Mouse (Mus musculus): Measurements from ENCODE around the gene Myo9a.

- TF ChIP-seq CTCF (IDR thresholded peaks at IDR 0.05 in 2 of 3, conservative IDR thresholded peaks at IDR 0.05 in 1 of 3; ENCODE audit: control insufficient read depth in 1 of 3, insufficient read depth in 1 of 3, low read depth in 2 of 3, low read length in 3 of 3, poor library complexity in 1 of 3, severe bottlenecking in 1 of 3) (no peak), USF1 (IDR thresholded peaks at IDR 0.05; ENCODE audit: low read depth, low read length) (no peak), POLR2AphosphoS5 (IDR thresholded peaks at IDR 0.05; ENCODE audit: borderline replicate concordance, low read depth, low read length) (no peak), EP300 (IDR thresholded peaks at IDR 0.05; ENCODE audit: low read depth in 1 of 2, low read length in 2 of 2) (no peak), JUND (IDR thresholded peaks at IDR 0.05; ENCODE audit: low read depth, low read length) (no peak), POLR2A (IDR thresholded peaks at IDR 0.05; ENCODE audit: control insufficient read depth in 1 of 2, insufficient read depth in 1 of 2, low read depth in 1 of 2, low read length in 2 of 2, poor library complexity in 1 of 2) (no peak), ZKSCAN1 (IDR thresholded peaks at IDR 0.05; ENCODE audit: low read depth, low read length) (no peak), KAT2A (conservative IDR thresholded peaks at IDR 0.05; ENCODE audit: low read depth, low read length) (no peak), ZC3H11A (IDR thresholded peaks at IDR 0.05; ENCODE audit: low read depth, low read length) (no peak)
Observed at GRCm38 (mm10) chr9:59956496-59956895, 205.8 kb downstream of the Myo9a start.
